Mouse (Mus musculus): Measurements from ENCODE around the gene Lpin2. TPM values are rescaled to one million over a fixed set of nuclear protein-coding genes. Genes with fewer than 3 reads are reported as not detected.

Gene Lpin2
- polyA plus RNA-seq, 1 experiment from 2014 or later = 59.2 TPM

DNA sequence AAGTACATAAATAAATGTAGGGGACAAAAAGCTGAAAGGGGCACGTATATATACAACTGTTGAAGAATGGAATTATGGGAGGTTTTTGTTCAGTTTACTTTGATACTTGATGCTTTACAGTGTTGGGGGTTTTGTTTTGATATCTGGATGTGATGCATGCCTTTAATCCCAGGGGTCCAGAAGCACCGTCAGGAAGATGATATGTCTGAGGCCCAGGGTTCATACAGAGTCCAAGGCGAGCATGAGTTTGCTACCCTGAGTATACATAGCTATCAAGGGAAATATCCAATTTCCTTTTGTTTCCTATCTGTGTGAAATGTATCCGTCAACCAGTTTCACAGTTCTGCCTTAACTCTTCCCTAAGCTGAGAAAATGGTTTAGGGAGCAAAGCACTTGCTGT lies 29.0 kb upstream of the Lpin2 start:
- no peaks in the 10 kb centered on the region for H3K27me3 ChIP-seq
- H3K9me3 ChIP-seq = no peaks in the 10 kb centered on the region
- no peak overlapping the region for H3K9ac ChIP-seq
- H3K36me3 ChIP-seq = no peaks in the 10 kb centered on the region
- H3K4me1 ChIP-seq = peaks cover 21% of the 10 kb centered on the region
- H3K4me2 ChIP-seq (replicated peaks) = no peak overlapping the region
- WGBS = 19% methylated on average over 4 of the region's 4 CpGs
- H3K4me3 ChIP-seq = no peak overlapping the region
- H3K27ac ChIP-seq = peak overlapping the region; percentile 18; the same call in 1 of the 2 replicates
- ATAC-seq (ENCODE audit: insufficient number of reproducible peaks, insufficient read depth, low FRiP score, low TSS enrichment) = peak; percentile 67; the same call in 1 of the 2 replicates

DNA sequence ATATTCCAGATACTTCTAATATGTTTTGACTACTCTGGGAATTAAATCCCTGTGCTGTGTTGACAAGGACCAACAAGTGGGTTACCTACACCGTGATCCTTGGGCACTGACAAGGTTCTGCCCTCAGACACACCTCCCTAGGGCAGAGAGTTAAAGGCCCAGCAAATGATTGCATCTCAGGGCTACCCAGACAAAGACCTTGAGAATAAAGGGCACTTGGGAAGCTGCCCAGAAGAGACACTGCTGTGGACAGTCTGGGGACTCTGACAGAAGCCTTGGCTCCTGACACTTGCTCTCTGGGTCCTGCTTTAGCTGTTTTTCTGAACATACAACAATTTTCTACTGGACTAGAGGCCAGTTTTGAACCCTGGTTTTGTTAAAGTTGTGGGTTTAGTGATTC lies 27.1 kb upstream of the Lpin2 start:
- Histone ChIP-seq H3K9me3 (no peaks in the 10 kb centered on the region), H3K27ac (0 out of 2 replicates have a peak overlapping the region, but pooled peaks have one; percentile 23), H3K4me2 (replicated peaks) (no peak overlapping the region), H3K4me1 (peaks cover 38% of the 10 kb centered on the region), H3K4me3 (no peak overlapping the region), H3K36me3 (no peaks in the 10 kb centered on the region), H3K9ac (no peak overlapping the region), H3K27me3 (no peaks in the 10 kb centered on the region)
- WGBS = 9% methylated on average over 1 of the region's 1 CpGs
- ATAC-seq (ENCODE audit: insufficient number of reproducible peaks, insufficient read depth, low FRiP score, low TSS enrichment) = no peak

DNA sequence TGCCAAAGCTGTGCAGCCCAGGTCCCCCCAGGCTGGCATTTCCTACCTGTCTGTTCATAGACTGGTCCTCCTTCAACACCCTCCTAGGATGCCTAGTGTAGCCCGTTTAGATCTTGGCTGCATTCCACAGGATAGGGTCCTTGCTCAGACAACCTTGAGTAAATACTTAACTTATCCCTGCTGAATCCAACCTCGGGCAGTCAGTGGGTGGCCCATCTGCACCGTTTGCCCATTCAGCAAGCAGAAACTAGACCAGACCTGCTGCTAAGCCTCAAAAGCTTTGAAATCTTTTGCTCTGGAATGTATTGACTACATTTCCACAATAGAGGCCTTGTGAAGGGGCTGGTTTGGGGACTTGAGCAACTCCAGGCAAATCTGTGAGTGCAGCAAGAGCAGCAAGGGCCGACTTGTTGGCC lies 23.2 kb upstream of the Lpin2 start:
- Histone ChIP-seq H3K4me2 (replicated peaks) (no peak overlapping the region), H3K4me3 (no peak overlapping the region), H3K4me1 (peaks cover 31% of the 10 kb centered on the region), H3K27me3 (no peaks in the 10 kb centered on the region), H3K27ac (peak overlapping the region; percentile 87), H3K36me3 (no peaks in the 10 kb centered on the region), H3K9me3 (no peaks in the 10 kb centered on the region), H3K9ac (no peak overlapping the region)
- peak; percentile 88 for ATAC-seq (ENCODE audit: insufficient number of reproducible peaks, insufficient read depth, low FRiP score, low TSS enrichment)
- 5% methylated on average over 4 of the region's 4 CpGs for WGBS

DNA sequence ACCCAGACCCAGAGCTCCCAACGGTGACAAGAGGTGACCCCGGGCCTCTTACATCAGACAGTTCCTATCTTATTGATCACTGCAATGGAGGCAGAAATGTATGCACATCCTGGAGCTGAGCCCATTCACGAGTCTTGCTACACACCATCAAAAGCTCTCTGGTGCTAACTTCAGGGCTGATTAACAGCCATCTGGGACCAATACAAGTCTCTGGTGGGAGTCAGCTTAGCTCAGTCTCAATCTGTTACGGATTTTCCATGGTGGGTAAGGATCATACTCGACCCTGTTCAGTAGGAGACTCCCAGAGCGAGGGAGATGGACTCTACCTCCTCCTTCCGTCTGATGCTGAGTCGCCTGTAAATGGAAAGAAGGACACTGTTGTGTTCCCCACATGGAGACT lies 22.6 kb upstream of the Lpin2 start:
- H3K9me3 ChIP-seq = no peaks in the 10 kb centered on the region
- H3K4me2 ChIP-seq (replicated peaks) = no peak overlapping the region

DNA sequence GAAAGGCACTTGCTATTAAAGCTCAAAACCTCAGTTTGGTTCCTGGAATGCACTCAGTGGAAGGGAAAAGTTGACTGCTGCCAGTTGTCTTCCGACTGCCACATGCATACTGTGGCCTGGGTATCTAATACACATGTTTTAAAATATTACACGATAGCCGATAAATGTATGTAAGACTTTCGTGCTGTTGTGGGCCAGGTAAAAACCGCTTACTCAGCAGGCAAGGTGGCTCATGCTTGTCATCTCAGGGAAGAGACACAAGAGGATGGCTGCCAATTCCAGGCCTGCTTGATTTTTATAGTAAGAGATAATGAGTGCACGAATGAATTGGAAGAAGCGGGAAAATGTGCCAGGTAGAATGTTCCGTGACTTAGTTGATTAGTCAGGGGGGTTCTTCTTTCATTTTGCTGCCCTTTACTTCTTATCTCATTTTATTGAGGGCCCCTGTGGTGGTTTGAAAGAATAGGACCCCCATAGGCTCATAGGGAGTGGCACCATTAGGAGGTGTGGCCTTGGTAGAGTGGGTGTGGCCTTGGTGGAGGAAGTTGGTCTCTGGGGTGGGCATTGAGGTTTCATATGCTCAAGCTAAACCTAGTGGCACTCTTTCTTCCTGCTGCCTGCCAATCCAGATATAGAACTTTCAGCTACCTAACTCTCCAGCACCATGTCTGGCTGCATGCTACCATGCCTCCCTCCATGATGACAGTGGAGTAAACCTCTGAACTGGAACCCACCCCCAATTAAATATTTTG lies 21.9 kb upstream of the Lpin2 start:
- Histone ChIP-seq H3K9ac (no peak overlapping the region), H3K4me3 (no peak overlapping the region), H3K4me1 (peaks cover 21% of the 10 kb centered on the region), H3K27ac (peak overlapping the region; percentile 87), H3K9me3 (no peaks in the 10 kb centered on the region), H3K27me3 (no peaks in the 10 kb centered on the region), H3K36me3 (no peaks in the 10 kb centered on the region), H3K4me2 (replicated peaks) (no peak overlapping the region)
- WGBS = 88% methylated on average over 8 of the region's 8 CpGs
- ATAC-seq (ENCODE audit: insufficient number of reproducible peaks, insufficient read depth, low FRiP score, low TSS enrichment) = no peak

More for the DNA sequence above, 22.6 kb upstream of the Lpin2 start:
- no peak overlapping the region for H3K4me3 ChIP-seq
- peak overlapping the region; percentile 87 for H3K27ac ChIP-seq
- WGBS = 32% methylated on average over 8 of the region's 8 CpGs
- H3K36me3 ChIP-seq = no peaks in the 10 kb centered on the region
- no peak for ATAC-seq (ENCODE audit: insufficient number of reproducible peaks, insufficient read depth, low FRiP score, low TSS enrichment)
- H3K4me1 ChIP-seq = peaks cover 27% of the 10 kb centered on the region
- no peak overlapping the region for H3K9ac ChIP-seq
- H3K27me3 ChIP-seq = no peaks in the 10 kb centered on the region

DNA sequence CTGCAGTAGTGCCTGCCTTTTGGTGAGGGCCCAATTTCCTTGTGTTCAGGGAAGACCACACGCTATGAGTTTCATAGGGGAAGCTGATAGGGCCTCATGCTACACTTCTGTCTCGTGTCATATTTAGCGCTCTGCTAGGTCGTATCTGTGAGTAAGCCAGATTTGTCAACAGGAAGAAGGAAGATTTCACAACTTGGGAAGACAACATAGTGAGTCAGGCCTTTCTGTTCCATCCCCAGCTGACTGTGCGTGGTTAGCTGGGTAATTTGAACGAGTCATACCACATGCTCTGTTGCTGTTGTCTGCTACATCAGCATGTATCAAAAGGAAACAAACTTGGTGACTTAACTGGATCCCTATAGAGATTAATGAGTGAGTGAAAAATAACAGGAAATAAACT lies 17.4 kb upstream of the Lpin2 start:
- Histone ChIP-seq H3K4me2 (replicated peaks) (no peak overlapping the region), H3K27ac (no peak overlapping the region), H3K9me3 (no peaks in the 10 kb centered on the region), H3K27me3 (no peaks in the 10 kb centered on the region), H3K4me1 (peaks cover 6% of the 10 kb centered on the region), H3K36me3 (no peaks in the 10 kb centered on the region), H3K4me3 (no peak overlapping the region), H3K9ac (no peak overlapping the region)
- 78% methylated on average over 6 of the region's 6 CpGs for WGBS
- ATAC-seq (ENCODE audit: insufficient number of reproducible peaks, insufficient read depth, low FRiP score, low TSS enrichment) = no peak

DNA sequence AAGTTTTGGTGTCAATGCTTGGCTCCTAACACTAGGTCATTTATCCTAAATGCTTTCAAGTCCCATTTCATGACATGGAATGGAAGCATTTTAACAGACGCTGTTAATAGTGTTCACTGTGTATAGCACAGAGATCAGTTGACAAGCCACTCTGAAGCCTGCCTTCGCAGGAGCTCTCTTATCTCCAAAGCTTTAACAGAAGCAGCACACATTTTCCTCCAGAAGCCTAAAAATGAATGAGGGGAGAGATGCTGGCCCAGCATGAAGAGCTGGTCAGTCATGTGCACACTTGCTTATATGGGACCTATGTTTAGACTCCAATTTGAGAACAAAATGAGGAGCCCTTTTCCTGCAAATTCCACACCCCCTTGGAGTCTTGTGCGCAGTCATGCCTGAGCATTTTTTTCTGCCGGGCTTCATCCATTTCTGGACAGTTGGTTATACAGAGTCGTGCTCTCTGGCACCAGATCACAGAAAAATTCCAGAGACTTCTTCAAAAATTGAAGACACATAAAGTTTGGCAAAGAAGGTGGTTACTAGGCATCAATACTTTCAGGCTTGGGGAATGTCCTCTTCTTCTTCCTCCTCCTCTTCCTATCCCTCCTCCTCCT lies 14.1 kb upstream of the Lpin2 start:
- no peak for ATAC-seq (ENCODE audit: insufficient number of reproducible peaks, insufficient read depth, low FRiP score, low TSS enrichment)
- no peak overlapping the region for H3K4me2 ChIP-seq (replicated peaks)
- WGBS = 74% methylated on average over 5 of the region's 5 CpGs
- H3K4me3 ChIP-seq = no peak overlapping the region
- H3K27ac ChIP-seq = no peak overlapping the region
- no peaks in the 10 kb centered on the region for H3K9me3 ChIP-seq
- no peaks in the 10 kb centered on the region for H3K4me1 ChIP-seq
- H3K9ac ChIP-seq = no peak overlapping the region
- no peaks in the 10 kb centered on the region for H3K27me3 ChIP-seq
- no peaks in the 10 kb centered on the region for H3K36me3 ChIP-seq

DNA sequence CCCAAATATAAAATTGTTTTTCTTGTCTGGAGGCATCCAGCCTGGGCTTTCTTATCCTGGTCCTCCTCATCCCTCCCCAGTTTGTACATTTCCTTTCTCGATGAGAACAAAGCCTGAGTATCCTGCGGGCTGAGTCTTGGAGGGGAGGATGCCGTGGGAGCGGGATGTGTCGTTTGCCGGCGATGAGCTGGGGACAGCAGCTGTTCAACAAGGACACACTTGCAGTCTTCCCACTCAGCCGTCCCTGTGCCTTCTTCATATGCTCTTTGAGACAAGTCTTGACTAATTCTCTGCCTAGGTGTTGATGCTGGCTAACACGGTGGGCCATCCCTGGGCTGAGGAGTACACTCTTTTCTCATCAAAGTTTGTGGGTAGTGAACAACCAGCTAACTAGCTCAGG lies 13.5 kb upstream of the Lpin2 start:
- H3K4me2 ChIP-seq (replicated peaks) = no peak overlapping the region
- WGBS = 59% methylated on average over 9 of the region's 9 CpGs
- no peak overlapping the region for H3K9ac ChIP-seq
- no peaks in the 10 kb centered on the region for H3K4me1 ChIP-seq
- ATAC-seq (ENCODE audit: insufficient number of reproducible peaks, insufficient read depth, low FRiP score, low TSS enrichment) = no peak
- H3K27me3 ChIP-seq = no peaks in the 10 kb centered on the region
- no peak overlapping the region for H3K4me3 ChIP-seq
- no peaks in the 10 kb centered on the region for H3K9me3 ChIP-seq
- no peaks in the 10 kb centered on the region for H3K36me3 ChIP-seq
- H3K27ac ChIP-seq = no peak overlapping the region

DNA sequence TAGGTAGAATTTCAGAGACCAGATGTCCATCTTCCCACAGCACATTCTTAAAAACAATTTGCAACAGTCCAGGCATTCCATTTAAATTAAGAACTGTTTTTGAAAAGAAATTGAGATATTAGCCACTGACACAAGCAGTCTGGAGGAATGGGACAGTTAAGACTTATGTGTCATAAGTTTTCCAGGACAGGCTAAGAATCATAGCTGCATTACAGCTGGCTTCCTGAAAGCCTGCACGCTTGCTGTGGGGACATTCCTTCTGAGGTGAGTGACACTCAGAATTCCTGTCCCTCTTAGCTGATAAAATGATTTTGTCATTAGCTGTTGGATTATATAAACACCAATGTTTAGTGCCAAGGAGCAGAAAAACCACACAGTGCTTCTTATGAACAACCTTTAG lies 12.7 kb upstream of the Lpin2 start:
- H3K4me2 ChIP-seq (replicated peaks) = no peak overlapping the region

DNA sequence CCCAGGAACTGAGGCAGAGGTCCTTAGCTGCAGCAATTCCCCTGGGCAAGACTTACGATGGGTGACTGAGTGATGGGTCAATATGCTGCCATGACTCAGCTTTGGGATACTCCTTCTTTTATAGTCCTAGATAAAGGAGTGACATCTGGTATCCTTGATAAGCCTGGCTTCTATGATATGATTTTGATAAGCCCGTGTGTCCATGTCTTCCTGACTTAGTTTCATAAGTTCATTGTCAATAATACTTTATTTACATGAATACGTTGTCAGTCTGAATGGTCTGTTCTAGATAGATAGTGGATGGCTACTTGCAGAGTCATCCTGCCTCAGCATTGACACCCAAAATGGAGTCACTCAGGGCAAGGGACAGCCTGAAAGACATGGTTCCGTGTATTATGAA lies 11.2 kb upstream of the Lpin2 start:
- no peak overlapping the region for H3K9ac ChIP-seq
- H3K4me1 ChIP-seq = no peaks in the 10 kb centered on the region
- no peaks in the 10 kb centered on the region for H3K36me3 ChIP-seq
- no peak overlapping the region for H3K27ac ChIP-seq
- no peaks in the 10 kb centered on the region for H3K27me3 ChIP-seq
- no peak for ATAC-seq (ENCODE audit: insufficient number of reproducible peaks, insufficient read depth, low FRiP score, low TSS enrichment)
- H3K9me3 ChIP-seq = no peaks in the 10 kb centered on the region
- no peak overlapping the region for H3K4me2 ChIP-seq (replicated peaks)
- WGBS = 88% methylated on average over 4 of the region's 4 CpGs
- no peak overlapping the region for H3K4me3 ChIP-seq

More for the DNA sequence above, 12.7 kb upstream of the Lpin2 start:
- 58% methylated on average over 1 of the region's 1 CpGs for WGBS
- no peak for ATAC-seq (ENCODE audit: insufficient number of reproducible peaks, insufficient read depth, low FRiP score, low TSS enrichment)
- no peaks in the 10 kb centered on the region for H3K27me3 ChIP-seq
- H3K4me3 ChIP-seq = no peak overlapping the region
- no peaks in the 10 kb centered on the region for H3K9me3 ChIP-seq
- H3K36me3 ChIP-seq = no peaks in the 10 kb centered on the region
- H3K27ac ChIP-seq = no peak overlapping the region
- H3K4me1 ChIP-seq = no peaks in the 10 kb centered on the region
- no peak overlapping the region for H3K9ac ChIP-seq

DNA sequence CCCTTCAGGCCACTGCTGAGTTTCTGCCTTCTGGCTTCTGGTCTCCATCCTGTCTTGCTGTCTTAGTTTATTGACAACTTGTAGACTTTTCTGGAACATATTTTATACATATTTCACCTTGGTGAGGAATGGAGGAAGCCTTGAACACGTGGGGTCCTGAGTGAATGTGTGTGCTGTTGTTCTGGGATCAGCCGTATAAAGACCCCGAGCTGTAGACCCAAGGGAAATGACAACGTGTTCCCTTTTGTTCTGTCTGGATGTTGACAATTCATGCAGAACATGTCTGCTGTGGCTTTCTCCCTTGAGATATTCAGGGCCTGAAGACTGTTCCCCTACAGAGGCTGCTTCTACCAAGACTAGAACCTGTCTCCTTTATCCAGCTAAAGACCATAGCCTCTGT lies 5.0 kb upstream of the Lpin2 start:
- Histone ChIP-seq H3K9me3 (no peaks in the 10 kb centered on the region), H3K27me3 (no peaks in the 10 kb centered on the region), H3K36me3 (no peaks in the 10 kb centered on the region), H3K27ac (no peak overlapping the region), H3K4me2 (replicated peaks) (no peak overlapping the region), H3K4me1 (peaks cover 13% of the 10 kb centered on the region), H3K9ac (no peak overlapping the region), H3K4me3 (no peak overlapping the region)
- WGBS = 71% methylated on average over 4 of the region's 4 CpGs
- ATAC-seq (ENCODE audit: insufficient number of reproducible peaks, insufficient read depth, low FRiP score, low TSS enrichment) = no peak

DNA sequence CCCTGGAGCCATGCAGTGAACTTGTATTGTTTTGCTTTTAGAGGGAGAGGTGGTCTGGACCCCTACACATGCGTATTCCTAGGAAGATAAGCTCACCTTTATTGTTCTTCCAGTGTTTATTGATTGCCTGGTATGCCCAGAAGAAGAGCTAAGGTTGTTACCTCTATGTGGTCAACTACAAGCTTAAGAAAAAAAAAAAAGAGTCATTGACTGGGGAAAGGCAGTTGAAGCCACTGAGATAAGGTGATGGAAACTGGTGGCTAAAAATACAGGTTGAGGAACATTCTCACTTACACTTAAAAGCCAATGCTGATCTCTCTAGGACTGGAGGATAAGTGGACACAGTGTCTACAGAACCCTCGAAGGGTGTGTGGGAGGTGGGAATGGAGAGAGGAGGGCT lies 4.4 kb upstream of the Lpin2 start:
- Histone ChIP-seq H3K9ac (no peak overlapping the region), H3K4me3 (no peak overlapping the region), H3K4me1 (peaks cover 16% of the 10 kb centered on the region), H3K27ac (no peak overlapping the region), H3K4me2 (replicated peaks) (no peak overlapping the region), H3K27me3 (no peaks in the 10 kb centered on the region), H3K9me3 (no peaks in the 10 kb centered on the region), H3K36me3 (no peaks in the 10 kb centered on the region)
- ATAC-seq (ENCODE audit: insufficient number of reproducible peaks, insufficient read depth, low FRiP score, low TSS enrichment) = no peak
- WGBS = 80% methylated on average over 2 of the region's 2 CpGs
